8 mouse cellular contexts compared by ENCODE assay signal in the genomic region with DNA sequence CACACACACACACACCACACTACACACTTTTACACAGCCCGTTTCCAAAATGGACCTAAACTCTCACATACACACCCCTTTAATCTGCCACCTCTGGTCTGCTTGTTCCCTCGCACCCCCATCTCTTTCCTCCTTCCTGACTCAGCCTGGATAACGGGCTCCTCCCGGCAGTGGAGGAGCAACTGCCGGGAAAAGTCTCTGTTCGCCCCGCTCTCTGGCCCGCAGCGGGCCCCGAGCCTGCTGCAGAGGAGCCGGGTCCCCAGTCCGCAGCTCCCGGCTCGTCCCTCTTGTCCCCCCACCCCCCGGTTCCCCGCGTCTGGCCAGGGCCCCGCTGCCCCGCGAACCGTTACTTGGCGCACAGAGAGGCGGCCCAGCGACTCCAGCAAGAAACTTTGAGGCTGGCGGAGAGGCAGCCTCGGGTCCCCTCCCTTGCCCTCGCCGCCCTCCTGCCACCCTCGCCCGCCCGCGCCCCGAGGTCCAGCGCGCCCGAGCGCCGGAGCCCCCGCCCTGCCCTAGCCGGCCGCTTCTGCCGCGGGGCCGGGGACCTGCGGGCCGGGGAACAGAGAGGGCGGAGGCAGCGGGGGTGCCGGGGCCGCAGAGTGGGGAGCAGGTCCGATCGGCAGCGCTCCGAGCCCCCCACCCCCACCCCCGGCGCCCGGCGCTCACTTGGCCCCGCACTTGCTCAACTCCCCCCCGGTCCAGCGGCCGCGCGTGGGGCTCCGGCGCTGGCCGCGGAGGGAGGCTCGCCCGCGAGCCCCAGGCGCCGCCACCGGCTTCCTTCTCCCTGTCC. TPM values are rescaled to one million over a fixed set of nuclear protein-coding genes. Genes with fewer than 3 reads are reported as not detected.
A peak's percentile ranks its signal among the peaks of the same experiment; 100 is the strongest.
DNase-seq lines count a peak whose midpoint lies in the region; ATAC-seq and TF ChIP-seq lines count a peak whose summit lies in the region.

No protein-coding gene starts in this region.

- DNase-seq in spleen, adult 18-20 months = peak; percentile 23 to 42
- no peak for DNase-seq in spleen, adult 12 weeks (ENCODE audit: low spot score)
- DNase-seq in left cerebral cortex, adult 9 months (ENCODE audit: low spot score in 2 of 2) = no peak

- H3K9ac ChIP-seq in heart, embryonic 12.5 days = peak overlapping the region; percentile 93
- peak overlapping the region; percentile 94 for H3K9ac ChIP-seq in limb, embryonic 13.5 days
- peak overlapping the region; percentile 100 for H3K9ac ChIP-seq in neural tube, embryonic 12.5 days

- H3K27ac ChIP-seq in cortical plate, adult 2 months (ENCODE audit: insufficient read depth, low read length) = peak overlapping the region; percentile 99
- peak overlapping the region; percentile 96 for H3K27ac ChIP-seq in heart, embryonic 12.5 days (ENCODE audit: poor library complexity, severe bottlenecking)
- peak overlapping the region; percentile 85 for H3K27ac ChIP-seq in limb, embryonic 13.5 days
- peak overlapping the region; percentile 96 for H3K27ac ChIP-seq in neural tube, embryonic 12.5 days

- peak overlapping the region; percentile 90 for H3K4me3 ChIP-seq in cortical plate, adult 2 months (ENCODE audit: insufficient read depth, low read length)
- H3K4me3 ChIP-seq in heart, embryonic 12.5 days = peak overlapping the region; percentile 73
- H3K4me3 ChIP-seq in limb, embryonic 13.5 days = peak overlapping the region; percentile 73
- H3K4me3 ChIP-seq in neural tube, embryonic 12.5 days = peak overlapping the region; percentile 96

- TF ChIP-seq POLR2A in cortical plate, adult 2 months (IDR thresholded peaks at IDR 0.05; ENCODE audit: extremely low read depth, insufficient read depth, low read length) = no peak

- H3K36me3 ChIP-seq in heart, embryonic 12.5 days = no peaks in the 10 kb centered on the region
- H3K36me3 ChIP-seq in limb, embryonic 13.5 days = no peaks in the 10 kb centered on the region
- no peaks in the 10 kb centered on the region for H3K36me3 ChIP-seq in neural tube, embryonic 12.5 days

- TF ChIP-seq CTCF in cortical plate, adult 2 months (IDR thresholded peaks at IDR 0.05; ENCODE audit: extremely low read depth, insufficient read depth, low read length) = no peak

- 0% methylated on average over 68 of the region's 74 CpGs for WGBS in heart, embryonic 12.5 days
- 1% methylated on average over 51 of the region's 74 CpGs for WGBS in limb, embryonic 13.5 days
- WGBS in neural tube, embryonic 12.5 days = 2% methylated on average over 66 of the region's 74 CpGs

- no peaks in the 10 kb centered on the region for H3K9me3 ChIP-seq in heart, embryonic 12.5 days (replicated peaks)
- H3K9me3 ChIP-seq in limb, embryonic 13.5 days = no peaks in the 10 kb centered on the region
- no peaks in the 10 kb centered on the region for H3K9me3 ChIP-seq in neural tube, embryonic 12.5 days

- peak overlapping the region; percentile 77 for H3K4me2 ChIP-seq in heart, embryonic 12.5 days
- H3K4me2 ChIP-seq in limb, embryonic 13.5 days (replicated peaks) = peak overlapping the region; percentile 88
- H3K4me2 ChIP-seq in neural tube, embryonic 12.5 days (replicated peaks) = peak overlapping the region; percentile 78

- H3K27me3 ChIP-seq in heart, embryonic 12.5 days (replicated peaks) = no peaks in the 10 kb centered on the region
- peaks cover 67% of the 10 kb centered on the region for H3K27me3 ChIP-seq in limb, embryonic 13.5 days
- H3K27me3 ChIP-seq in neural tube, embryonic 12.5 days (replicated peaks) = no peaks in the 10 kb centered on the region

- peak; percentile 48 for ATAC-seq in heart, embryonic 12.5 days (ENCODE audit: insufficient number of reproducible peaks, low FRiP score)
- ATAC-seq in limb, embryonic 13.5 days (ENCODE audit: low FRiP score, low read depth) = peak; percentile 9
- ATAC-seq in neural tube, embryonic 12.5 days (ENCODE audit: low FRiP score, low read depth) = peak; percentile 31
- ATAC-seq in frontal cortex, adult (ENCODE audit: low TSS enrichment) = no peak

- peaks cover 4% of the 10 kb centered on the region; the same call in 1 of the 2 replicates for H3K4me1 ChIP-seq in cortical plate, adult 2 months (ENCODE audit: control insufficient read depth, insufficient read depth, low read length)
- peaks cover 43% of the 10 kb centered on the region for H3K4me1 ChIP-seq in heart, embryonic 12.5 days (replicated peaks)
- peaks cover 14% of the 10 kb centered on the region for H3K4me1 ChIP-seq in limb, embryonic 13.5 days
- H3K4me1 ChIP-seq in neural tube, embryonic 12.5 days = peaks cover 48% of the 10 kb centered on the region

RNA-seq across cellular contexts. Expression of gene Zeb2, which starts 7.8 kb away (rescaled TPM):
- 63.2 and 65.4 TPM in 2 replicates for polyA plus RNA-seq in cortical plate, adult 2 months (2012; rRNA removed)
- 28.0 and 29.6 TPM in 2 replicates for polyA plus RNA-seq in heart, embryonic 12.5 days (2016; fragmentation: Nextera tagmentation; extraction: Ambion mirVana)
- polyA plus RNA-seq in limb, embryonic 13.5 days (2015; fragmentation: Nextera tagmentation; extraction: Ambion mirVana) = 29.9 and 31.8 TPM in 2 replicates
- polyA plus RNA-seq in neural tube, embryonic 12.5 days (2016; fragmentation: Nextera tagmentation; extraction: Ambion mirVana) = 55.6 and 58.7 TPM in 2 replicates

Comparison
In these comparisons a context has a peak if more than half of its experiments do, and no peak if none do; other contexts are left out.
1. DNase-seq: peak in spleen, adult 18-20 months (2 of 2); none in spleen, adult 12 weeks (single experiment) and left cerebral cortex, adult 9 months (0 of 2).
2. Peak in every context shown above with its lines, with median percentiles within 50 percentile points of each other: H3K27ac ChIP-seq, H3K4me3 ChIP-seq, H3K4me2 ChIP-seq and H3K9ac ChIP-seq.